Mouse (Mus musculus) stomach, adult 2 months (tissue): Measurements from ENCODE around the gene Vmn2r5. TPM values are rescaled to one million over a fixed set of nuclear protein-coding genes. Genes with fewer than 3 reads are reported as not detected.

Source experiments
- polyA plus RNA-seq: library from polyadenylated mRNA; depleted of rRNA; stranded (reverse); fragments of >200 nt; gene quantifications from 2 replicates; pipeline ENCODE4 v1.2.3, GENCODE M21; 2012; rRNA removed

Gene Vmn2r5
- polyA plus RNA-seq = not detected in 2 replicates

GRCm38 (mm10) chr3:64509742-64510141 lies at the start of gene Vmn2r5:
TSS of gene Vmn2r5 (minus strand) at chr3:64509842.

Other genes starting within 250 kb of the Vmn2r5 start
- gene Vmn2r3, start 220.1 kb downstream of the Vmn2r5 start, polyA plus RNA-seq = not detected in 2 replicates
- gene Vmn2r4, start 94.5 kb downstream of the Vmn2r5 start, polyA plus RNA-seq = not detected in 2 replicates
- gene Vmn2r6, start 56.0 kb upstream of the Vmn2r5 start, polyA plus RNA-seq = not detected in 2 replicates